Mouse (Mus musculus) liver, adult 2 months (tissue): ENCODE results near the gene Macrod1. TPM values are rescaled to one million over a fixed set of nuclear protein-coding genes. Genes with fewer than 3 reads are reported as not detected.

Source experiments
- DNase-seq: peaks from one replicate; pipeline ENCODE4 v3.0.0-alpha.2; 2011; ENCODE audit warnings: low read depth, low spot score; ENCODE audit errors: extremely low read depth
- H3K27ac ChIP-seq: fragments of 200-500 bp; replicated peaks from 2 replicates; pipeline ENCODE4 v1.5.1; 2012; ENCODE audit warnings: low read depth, mild to moderate bottlenecking, control low read depth, inconsistent platforms, low read length; ENCODE audit not compliant: insufficient read depth
- H3K27me3 ChIP-seq: fragments of 200-500 bp; 2 replicates; pipeline ENCODE4 v1.6.1; 2012; ENCODE audit warnings: mild to moderate bottlenecking, moderate library complexity, low read length, inconsistent platforms; ENCODE audit not compliant: control insufficient read depth, insufficient read depth
- H3K36me3 ChIP-seq: fragments of 200-500 bp; 2 replicates; pipeline ENCODE4 v1.6.1; 2012; ENCODE audit warnings: low read length, inconsistent platforms; ENCODE audit not compliant: control insufficient read depth, insufficient read depth
- H3K4me1 ChIP-seq: fragments of 200-500 bp; 2 replicates; pipeline ENCODE4 v1.6.1; 2011; ENCODE audit warnings: low read length; ENCODE audit not compliant: control insufficient read depth, insufficient read depth
- H3K4me3 ChIP-seq: fragments of 200-500 bp; 2 replicates; pipeline ENCODE4 v1.5.1; 2011; ENCODE audit warnings: low read depth, mild to moderate bottlenecking, control low read depth, low read length, moderate library complexity; ENCODE audit not compliant: insufficient read depth
- H3K79me2 ChIP-seq: fragments of 200-500 bp; 2 replicates; pipeline ENCODE4 v1.6.1; 2012; ENCODE audit warnings: inconsistent platforms, mild to moderate bottlenecking, low read length, moderate library complexity; ENCODE audit not compliant: control insufficient read depth, insufficient read depth
- H3K9ac ChIP-seq: fragments of 200-500 bp; 2 replicates; pipeline ENCODE4 v1.6.1; 2012; ENCODE audit warnings: low read depth, mild to moderate bottlenecking, control low read depth, inconsistent platforms, low read length
- CTCF ChIP-seq: fragments of 200-500 bp; IDR thresholded peaks from 2 replicates; pipeline ENCODE4 v1.5.1; 2011; ENCODE audit warnings: low read depth, low read length, control low read depth
- POLR2A ChIP-seq: fragments of 200-500 bp; IDR thresholded peaks from 2 replicates; pipeline ENCODE4 v1.6.1; 2011; ENCODE audit warnings: low read length, control low read depth; ENCODE audit not compliant: insufficient read depth; ENCODE audit errors: extremely low read depth
- WGBS: fragments of 180-500 bp; shearing (Covaris S2); methylation state at CpG from one replicate; pipeline ENCODE4 v1.1.7; 2018; 5-methylcytosine and 5-hydroxymethylcytosine counted together
- polyA plus RNA-seq: library from polyadenylated mRNA; depleted of rRNA; stranded (reverse); fragments of >200 nt; gene quantifications from 2 replicates; pipeline ENCODE4 v1.2.3, GENCODE M21; 2012
- total RNA-seq: library from RNA; depleted of rRNA; stranded (reverse); fragments of >200 nt; gene quantifications from 2 replicates; pipeline ENCODE4 v1.2.3, GENCODE M21; 2014

The Macrod1 gene
- total and polyA plus RNA-seq, 2 experiments, result 12.2 to 115 TPM

DNA sequence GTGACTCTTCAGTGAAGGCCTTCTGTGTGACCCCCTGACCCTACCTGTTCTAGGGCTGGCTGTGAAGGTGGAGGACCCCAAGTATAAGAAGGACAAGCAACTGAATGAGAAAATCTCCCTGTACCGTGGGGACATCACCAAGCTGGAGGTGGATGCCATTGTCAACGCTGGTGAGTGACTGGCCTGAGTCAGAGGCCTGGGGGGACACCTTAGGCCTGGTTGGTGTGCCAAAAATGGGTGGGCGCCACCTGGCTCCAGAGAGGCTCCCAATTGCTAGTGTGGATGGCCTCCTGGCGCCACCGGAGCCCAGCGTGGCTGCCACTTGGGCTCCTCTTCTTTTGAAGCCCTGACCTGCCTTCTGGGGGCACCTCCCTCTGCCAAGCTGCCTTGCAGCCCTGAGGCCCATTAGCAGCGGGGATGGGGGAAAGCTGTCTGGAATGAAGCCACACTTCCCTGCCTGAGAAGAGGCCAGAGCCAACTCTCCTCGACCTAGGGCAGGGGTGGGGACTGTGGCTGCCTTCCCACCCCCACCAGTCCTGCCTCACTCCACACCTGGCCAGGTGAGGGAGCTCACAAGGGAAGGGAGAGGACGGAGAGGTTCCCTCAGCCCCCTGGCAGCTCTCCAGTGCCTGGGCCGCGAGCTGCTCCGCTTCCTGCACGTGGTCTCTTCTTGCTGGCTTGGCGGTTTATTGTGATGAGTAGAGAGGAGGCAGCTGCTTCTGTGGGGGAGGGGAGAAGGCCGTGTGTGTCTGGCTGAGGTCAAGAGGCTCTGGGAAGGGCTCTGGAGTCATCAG lies 9.6 kb downstream of the Macrod1 start:
- no peaks in the 10 kb centered on the region for H3K27me3 ChIP-seq
- H3K27ac ChIP-seq, result no peak overlapping the region
- TF ChIP-seq POLR2A, result no peak
- no peak for TF ChIP-seq CTCF
- no peak overlapping the region for H3K9ac ChIP-seq
- no peak for DNase-seq
- H3K79me2 ChIP-seq, result 0 out of 2 replicates have a peak, but pooled peaks cover 2% of the 10 kb centered on the region
- H3K4me1 ChIP-seq, result peaks cover 7% of the 10 kb centered on the region; the same call in 1 of the 2 replicates
- no peaks in the 10 kb centered on the region for H3K36me3 ChIP-seq
- H3K4me3 ChIP-seq, result no peak overlapping the region
- WGBS, result 66% methylated on average over 15 of the region's 15 CpGs

DNA sequence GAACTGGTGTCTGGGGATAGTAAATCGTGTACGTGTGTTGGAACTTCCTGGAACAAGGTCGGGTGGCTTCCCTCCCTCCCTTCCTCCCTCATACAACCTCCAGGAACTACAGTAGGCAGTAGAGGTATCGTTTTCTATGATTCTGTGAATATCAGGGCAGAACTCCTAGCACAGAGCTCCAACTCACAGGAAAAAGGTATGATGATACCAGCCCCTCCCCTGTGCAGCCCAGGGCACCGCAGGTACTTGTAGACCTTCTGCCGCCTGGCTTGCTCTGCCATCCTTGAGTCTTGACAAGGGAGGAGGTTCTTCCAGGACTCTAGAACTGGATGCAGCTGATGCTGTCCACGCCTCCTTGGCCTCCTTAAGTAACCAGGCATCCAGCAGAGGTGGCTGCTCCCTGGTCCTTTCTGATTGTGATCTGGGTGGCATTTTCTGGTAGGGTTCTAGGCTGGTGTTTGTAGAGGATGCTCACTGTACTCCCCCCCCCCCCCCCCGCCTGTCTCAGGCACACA lies 10.3 kb downstream of the Macrod1 start:
- Histone ChIP-seq H3K9ac (no peak overlapping the region), H3K27ac (no peak overlapping the region), H3K79me2 (0 out of 2 replicates have a peak, but pooled peaks cover 2% of the 10 kb centered on the region), H3K4me3 (no peak overlapping the region), H3K36me3 (no peaks in the 10 kb centered on the region), H3K4me1 (peaks cover 7% of the 10 kb centered on the region; the same call in 1 of the 2 replicates), H3K27me3 (no peaks in the 10 kb centered on the region)
- WGBS, result 73% methylated on average over 8 of the region's 8 CpGs
- TF ChIP-seq POLR2A (no peak), CTCF (no peak)
- DNase-seq, result no peak

DNA sequence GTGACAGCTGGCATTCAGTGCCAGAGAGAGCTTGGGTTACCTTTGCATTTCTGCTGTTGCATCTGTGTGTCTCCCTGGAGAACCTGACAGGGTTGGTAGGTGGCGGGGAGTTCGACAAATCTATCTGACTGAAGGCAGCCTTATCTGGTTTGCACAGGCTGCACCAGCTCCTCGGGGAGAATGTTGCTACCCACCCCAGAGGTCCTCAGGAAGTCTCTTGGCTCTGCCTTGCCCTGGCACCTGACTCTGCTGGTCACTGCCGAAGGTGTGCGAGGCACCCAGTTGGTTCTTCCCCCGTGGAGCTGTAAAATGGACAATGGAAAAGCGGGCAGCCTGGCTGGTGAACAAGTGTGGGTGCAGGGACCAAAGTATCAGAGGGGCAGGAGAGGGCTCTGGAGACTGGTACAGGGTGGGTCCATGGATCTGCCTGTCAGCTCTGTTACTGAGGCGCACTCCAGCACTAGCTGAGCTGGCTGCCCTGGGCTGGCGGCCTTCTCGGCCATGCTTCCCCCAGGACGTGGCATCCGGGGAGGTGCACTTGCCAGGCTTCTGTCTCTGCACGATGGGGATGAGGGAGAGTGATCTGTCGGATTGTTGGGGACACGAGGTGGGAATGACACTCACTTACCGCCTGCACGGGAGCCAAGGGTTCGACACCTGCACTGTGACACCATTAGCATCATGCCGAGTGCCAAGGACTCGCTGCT lies 10.9 kb downstream of the Macrod1 start:
- WGBS, result 70% methylated on average over 20 of the region's 20 CpGs

DNA sequence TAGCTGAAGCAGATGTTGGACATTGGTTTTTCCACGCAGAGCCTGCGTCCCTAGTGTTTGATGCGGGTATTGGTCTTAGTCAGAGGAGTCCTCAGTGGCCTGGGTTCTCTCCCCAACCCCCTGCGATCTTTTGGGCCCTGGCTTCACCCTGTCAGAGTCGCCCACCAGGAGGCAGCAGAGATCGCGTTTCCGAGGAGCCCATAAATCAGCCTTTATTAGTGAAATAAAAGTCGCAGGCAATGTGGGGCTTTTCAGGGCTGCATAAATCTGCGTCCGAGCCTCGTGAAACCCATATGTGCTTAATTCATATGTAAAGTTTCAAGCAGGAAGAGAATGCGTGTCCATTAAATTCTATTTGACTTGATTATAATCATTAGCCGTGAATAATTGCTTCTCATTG lies 11.5 kb downstream of the Macrod1 start:
- no peak overlapping the region for H3K4me3 ChIP-seq
- no peak overlapping the region for H3K27ac ChIP-seq
- no peaks in the 10 kb centered on the region for H3K27me3 ChIP-seq
- TF ChIP-seq POLR2A, result no peak
- TF ChIP-seq CTCF, result peak; percentile 89
- 29% methylated on average over 14 of the region's 14 CpGs for WGBS
- H3K4me1 ChIP-seq, result peaks cover 3% of the 10 kb centered on the region; the same call in 1 of the 2 replicates
- H3K36me3 ChIP-seq, result no peaks in the 10 kb centered on the region
- no peak for DNase-seq
- H3K9ac ChIP-seq, result no peak overlapping the region
- H3K79me2 ChIP-seq, result 0 out of 2 replicates have a peak, but pooled peaks cover 2% of the 10 kb centered on the region

More for the DNA sequence above, 10.9 kb downstream of the Macrod1 start:
- no peak for DNase-seq
- Histone ChIP-seq H3K4me3 (no peak overlapping the region), H3K79me2 (0 out of 2 replicates have a peak, but pooled peaks cover 2% of the 10 kb centered on the region), H3K36me3 (no peaks in the 10 kb centered on the region), H3K27ac (no peak overlapping the region), H3K9ac (no peak overlapping the region), H3K4me1 (peaks cover 4% of the 10 kb centered on the region; the same call in 1 of the 2 replicates), H3K27me3 (no peaks in the 10 kb centered on the region)
- TF ChIP-seq POLR2A (no peak), CTCF (no peak)

DNA sequence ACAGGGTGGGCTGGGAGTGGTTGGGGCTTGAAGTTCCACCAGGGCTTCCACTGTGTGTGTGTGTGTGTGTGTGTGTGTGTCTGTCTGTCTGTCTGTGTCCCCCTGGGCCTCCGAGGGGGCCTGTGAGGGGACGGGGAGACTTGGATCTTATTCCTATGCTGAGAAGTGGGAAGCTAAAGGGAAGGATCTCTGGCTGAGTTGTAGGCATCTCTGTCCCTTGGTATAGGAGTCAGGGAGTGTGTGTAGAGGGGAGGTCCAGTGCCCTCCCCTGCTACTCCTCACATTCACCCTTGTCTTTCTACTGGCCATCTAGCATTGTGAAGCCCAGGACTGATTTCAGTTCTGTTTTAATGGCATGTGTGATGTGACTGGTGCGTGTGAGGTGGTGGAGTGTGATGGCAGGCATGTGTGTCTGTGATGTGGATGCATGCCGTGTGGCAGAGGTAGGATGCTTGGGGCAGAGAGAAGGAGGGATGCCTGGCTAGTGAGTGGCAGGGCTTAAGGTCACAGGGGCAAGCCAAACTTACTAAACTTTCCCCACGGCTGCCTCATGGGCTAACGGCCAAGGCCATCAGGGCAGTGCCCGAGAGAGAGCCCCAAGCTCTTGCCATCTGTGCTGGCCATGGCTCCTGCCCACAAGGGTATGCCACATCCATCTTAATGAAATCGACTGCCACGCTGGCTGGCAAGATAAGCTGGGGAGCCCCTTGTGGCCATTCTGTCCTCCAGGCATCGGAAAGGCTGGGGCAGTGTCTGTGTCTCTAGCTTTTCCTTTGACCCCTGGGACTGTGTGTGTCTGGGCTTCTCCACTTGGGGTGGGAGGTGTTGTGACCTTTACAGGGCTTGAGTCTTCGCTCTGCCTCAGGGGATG lies 12.3 kb downstream of the Macrod1 start:
- Histone ChIP-seq H3K27me3 (no peaks in the 10 kb centered on the region), H3K36me3 (no peaks in the 10 kb centered on the region), H3K27ac (no peak overlapping the region), H3K4me3 (no peak overlapping the region), H3K4me1 (0 out of 2 replicates have a peak, but pooled peaks cover 2% of the 10 kb centered on the region), H3K9ac (no peak overlapping the region), H3K79me2 (0 out of 2 replicates have a peak, but pooled peaks cover 2% of the 10 kb centered on the region)
- peak; percentile 28 for DNase-seq
- TF ChIP-seq CTCF, result no peak
- no peak for TF ChIP-seq POLR2A
- 65% methylated on average over 11 of the region's 11 CpGs for WGBS
